Mouse (Mus musculus) neural tube, embryonic 11.5 days (tissue): ENCODE measurements around the gene BC049715. TPM values are rescaled to one million over a fixed set of nuclear protein-coding genes. Genes with fewer than 3 reads are reported as not detected.

Source experiments
- ATAC-seq: fragments of 200-750 bp; cut with Nextera tagmentation; 2 replicates; pipeline ENCODE4 v1.8.0; 2017; ENCODE audit warnings: moderate number of reproducible peaks, mild to moderate bottlenecking, moderate TSS enrichment, moderate library complexity; ENCODE audit not compliant: insufficient read depth, low FRiP score, low TSS enrichment
- DNase-seq: peaks from one replicate; pipeline ENCODE4 v3.0.0-alpha.2; 2015; ENCODE audit warnings: low spot score
- H3K27ac ChIP-seq: fragments of 300-500 bp; sonication (generic); 2 replicates; pipeline ENCODE4 v1.5.1; 2014; ENCODE audit warnings: low read depth, mild to moderate bottlenecking, low read length
- H3K27me3 ChIP-seq: fragments of 300-500 bp; sonication (generic); 2 replicates; pipeline ENCODE4 v1.6.1; 2014; ENCODE audit warnings: mild to moderate bottlenecking, low read length, mixed read lengths; ENCODE audit not compliant: control insufficient read depth, insufficient read depth
- H3K36me3 ChIP-seq: fragments of 300-500 bp; sonication (generic); 2 replicates; pipeline ENCODE4 v1.6.1; 2014; ENCODE audit warnings: mild to moderate bottlenecking, low read length, moderate library complexity, mixed read lengths; ENCODE audit not compliant: control insufficient read depth, insufficient read depth
- H3K4me1 ChIP-seq: fragments of 300-500 bp; sonication (generic); 2 replicates; pipeline ENCODE4 v1.6.1; 2014; ENCODE audit warnings: low read length, mixed read lengths; ENCODE audit not compliant: control insufficient read depth, insufficient read depth
- H3K4me2 ChIP-seq: fragments of 300-500 bp; sonication (generic); 2 replicates; pipeline ENCODE4 v1.6.1; 2014; ENCODE audit warnings: low read depth, mild to moderate bottlenecking, moderate library complexity
- H3K4me3 ChIP-seq: fragments of 300-500 bp; sonication (generic); 2 replicates; pipeline ENCODE4 v1.5.1; 2014; ENCODE audit warnings: low read depth, low read length
- H3K9ac ChIP-seq: fragments of 300-500 bp; sonication (generic); 2 replicates; pipeline ENCODE4 v1.6.1; 2014; ENCODE audit warnings: mild to moderate bottlenecking, low read length
- H3K9me3 ChIP-seq: fragments of 300-500 bp; sonication (generic); 2 replicates; pipeline ENCODE4 v1.6.1; 2016; ENCODE audit warnings: low read length; ENCODE audit not compliant: control insufficient read depth
- WGBS: fragments of 180-500 bp; shearing (Covaris S2); extraction: QIAGEN DNeasy Blood & Tissue Kit; methylation state at CpG from one replicate; pipeline ENCODE4 v1.1.7; 2014; 5-methylcytosine and 5-hydroxymethylcytosine counted together
- polyA plus RNA-seq: library from polyadenylated mRNA; unstranded; fragments of >200 nt; fragmentation: Nextera tagmentation; extraction: Ambion mirVana; gene quantifications from 2 replicates; pipeline ENCODE4 v1.2.1, GENCODE M21; 2014

Gene BC049715
- polyA plus RNA-seq, 1 experiment from 2014 or later = 0.94 TPM

DNA sequence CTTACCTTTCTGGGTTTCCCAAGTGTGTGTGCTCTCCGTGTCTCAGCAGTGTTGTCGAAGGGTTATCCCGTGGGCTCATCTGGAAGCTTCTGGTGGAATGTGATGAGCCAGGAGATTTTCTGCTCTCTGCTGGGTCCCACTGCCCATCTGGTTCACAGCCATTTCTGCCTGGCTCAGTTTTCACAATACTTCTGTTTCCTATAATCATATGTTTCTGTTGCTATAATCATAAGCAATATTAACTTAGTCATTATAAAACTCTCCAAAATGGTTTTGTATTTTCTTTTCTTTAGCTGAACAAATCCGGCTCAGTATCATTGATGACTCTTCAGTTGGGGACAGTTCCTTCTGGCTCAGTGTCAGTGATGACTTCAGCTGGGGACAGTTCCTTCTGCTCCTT lies 7.9 kb downstream of the BC049715 start, which contains the start of gene Smco3:
TSS of gene Smco3 (minus strand) at position 101 of the 400 bp plus-strand sequence.
- WGBS = 53% methylated on average over 4 of the region's 4 CpGs
- H3K4me1 ChIP-seq = no peaks in the 10 kb centered on the region
- no peak within 1 kb of the TSS for H3K4me2 ChIP-seq
- H3K9me3 ChIP-seq = no peaks in the 10 kb centered on the region
- no peak for ATAC-seq
- no peak within 1 kb of the TSS for H3K4me3 ChIP-seq
- H3K9ac ChIP-seq = no peak within 1 kb of the TSS
- H3K27ac ChIP-seq = no peak within 1 kb of the TSS
- no peaks in the 10 kb centered on the region for H3K36me3 ChIP-seq
- no peak for DNase-seq
- no peaks in the 10 kb centered on the region; the same call in 1 of the 2 replicates for H3K27me3 ChIP-seq

DNA sequence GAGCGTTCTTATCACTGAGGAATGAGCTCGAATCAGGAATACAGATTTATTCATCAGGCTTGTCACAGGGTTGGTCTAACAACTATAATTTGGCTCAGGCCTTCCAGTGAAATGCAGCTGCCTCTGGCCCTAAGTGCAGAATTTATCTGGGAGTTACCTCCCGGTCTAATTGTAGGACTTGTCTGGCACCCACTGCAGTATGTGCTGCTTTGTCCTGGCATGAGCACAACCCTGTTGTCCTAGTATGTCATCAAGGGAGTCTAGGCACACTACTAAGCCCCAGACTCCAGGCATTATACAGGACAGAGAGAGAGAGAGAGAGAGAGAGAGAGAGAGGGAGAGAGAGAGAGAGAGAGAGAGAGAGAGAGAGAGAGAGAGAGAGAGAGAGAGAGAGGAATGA lies 9.9 kb downstream of the BC049715 start:
- no peaks in the 10 kb centered on the region; the same call in 1 of the 2 replicates for H3K27me3 ChIP-seq
- no peak overlapping the region for H3K4me3 ChIP-seq
- no peak overlapping the region for H3K9ac ChIP-seq
- no peaks in the 10 kb centered on the region for H3K4me1 ChIP-seq
- H3K27ac ChIP-seq = no peak overlapping the region
- H3K36me3 ChIP-seq = no peaks in the 10 kb centered on the region
- 90% methylated on average over 3 of the region's 3 CpGs for WGBS
- DNase-seq (no peak), ATAC-seq (no peak)
- H3K4me2 ChIP-seq = no peak overlapping the region
- no peaks in the 10 kb centered on the region for H3K9me3 ChIP-seq

- Histone ChIP-seq H3K36me3 (no peaks in the 10 kb centered on the region), H3K4me1 (no peaks in the 10 kb centered on the region), H3K27me3 (no peaks in the 10 kb centered on the region), H3K9me3 (no peaks in the 10 kb centered on the region), H3K4me2 (no peak overlapping the region), H3K4me3 (no peak overlapping the region), H3K9ac (no peak overlapping the region), H3K27ac (no peak overlapping the region)
- WGBS = 63% methylated on average over 2 of the region's 2 CpGs
- ATAC-seq (no peak), DNase-seq (no peak)
Observed at GRCm38 (mm10) chr6:136844903-136845302, 17.5 kb downstream of the BC049715 start.

DNA sequence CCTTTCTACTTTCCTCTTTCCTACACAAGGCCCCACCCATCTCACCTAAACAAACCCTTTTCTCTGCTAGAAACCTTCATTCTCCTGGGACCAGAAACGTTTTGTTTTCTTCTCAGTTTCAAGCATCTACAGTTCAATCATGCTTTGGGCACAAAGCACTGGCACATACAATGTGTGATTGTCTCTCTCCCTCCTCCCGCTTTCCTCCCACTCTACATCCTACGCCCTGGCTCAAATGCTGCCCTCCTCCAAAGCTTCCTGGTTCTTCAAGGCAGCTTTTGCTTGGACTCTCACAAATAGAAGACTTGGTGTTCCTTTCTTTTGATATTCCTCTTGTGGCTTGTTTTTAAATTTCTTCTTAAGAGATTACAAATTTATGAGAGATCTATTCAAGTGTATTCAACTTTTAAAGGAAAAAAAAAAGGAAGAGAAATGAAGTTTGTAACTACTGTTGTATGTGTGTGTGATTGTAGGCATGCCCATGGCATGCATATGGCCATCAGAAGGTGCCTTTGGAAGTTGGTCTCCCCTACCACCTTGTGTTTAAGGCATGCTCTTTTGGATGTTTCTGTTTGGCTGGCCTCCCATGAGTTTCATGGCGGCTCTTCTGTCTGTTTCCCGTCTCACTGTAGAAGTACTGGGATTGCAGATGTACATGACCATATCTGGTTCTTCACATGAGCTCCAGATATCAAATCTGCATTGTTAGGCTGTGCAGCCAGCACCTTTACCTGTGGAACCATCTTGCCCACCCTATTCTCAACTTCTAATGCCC lies 18.5 kb downstream of the BC049715 start:
- DNase-seq (no peak), ATAC-seq (no peak)
- H3K27me3 ChIP-seq = no peaks in the 10 kb centered on the region
- H3K4me2 ChIP-seq = no peak overlapping the region
- WGBS = 76% methylated on average over 5 of the region's 5 CpGs
- no peak overlapping the region for H3K9ac ChIP-seq
- no peaks in the 10 kb centered on the region for H3K4me1 ChIP-seq
- H3K36me3 ChIP-seq = no peaks in the 10 kb centered on the region
- no peak overlapping the region for H3K4me3 ChIP-seq
- no peaks in the 10 kb centered on the region for H3K9me3 ChIP-seq
- no peak overlapping the region for H3K27ac ChIP-seq

- H3K9me3 ChIP-seq = no peaks in the 10 kb centered on the region
- no peaks in the 10 kb centered on the region for H3K36me3 ChIP-seq
- no peaks in the 10 kb centered on the region for H3K4me1 ChIP-seq
- WGBS = 92% methylated on average over 3 of the region's 3 CpGs
- ATAC-seq = no peak
- H3K27ac ChIP-seq = no peak overlapping the region
- H3K27me3 ChIP-seq = no peaks in the 10 kb centered on the region
- no peak overlapping the region for H3K4me2 ChIP-seq
- no peak overlapping the region for H3K9ac ChIP-seq
- no peak overlapping the region for H3K4me3 ChIP-seq
- DNase-seq = no peak
Observed at GRCm38 (mm10) chr6:136847267-136847666, 19.8 kb downstream of the BC049715 start.

- no peaks in the 10 kb centered on the region for H3K9me3 ChIP-seq
- H3K4me1 ChIP-seq = no peaks in the 10 kb centered on the region
- 23% methylated on average over 2 of the region's 2 CpGs for WGBS
- no peaks in the 10 kb centered on the region for H3K36me3 ChIP-seq
- no peaks in the 10 kb centered on the region for H3K27me3 ChIP-seq
- no peak overlapping the region for H3K4me2 ChIP-seq
- H3K4me3 ChIP-seq = no peak overlapping the region
- no peak overlapping the region for H3K27ac ChIP-seq
- peak; percentile 50 for DNase-seq
- H3K9ac ChIP-seq = no peak overlapping the region
- ATAC-seq = no peak
Observed at GRCm38 (mm10) chr6:136847790-136848189, 20.4 kb downstream of the BC049715 start.

- Histone ChIP-seq H3K9me3 (no peaks in the 10 kb centered on the region), H3K27ac (no peak overlapping the region), H3K4me3 (no peak overlapping the region), H3K4me2 (no peak overlapping the region), H3K27me3 (no peaks in the 10 kb centered on the region), H3K9ac (no peak overlapping the region), H3K36me3 (no peaks in the 10 kb centered on the region), H3K4me1 (no peaks in the 10 kb centered on the region)
- DNase-seq = no peak
- ATAC-seq = no peak
- 95% methylated on average over 8 of the region's 8 CpGs for WGBS
Observed at GRCm38 (mm10) chr6:136848399-136848798, 21.0 kb downstream of the BC049715 start.

DNA sequence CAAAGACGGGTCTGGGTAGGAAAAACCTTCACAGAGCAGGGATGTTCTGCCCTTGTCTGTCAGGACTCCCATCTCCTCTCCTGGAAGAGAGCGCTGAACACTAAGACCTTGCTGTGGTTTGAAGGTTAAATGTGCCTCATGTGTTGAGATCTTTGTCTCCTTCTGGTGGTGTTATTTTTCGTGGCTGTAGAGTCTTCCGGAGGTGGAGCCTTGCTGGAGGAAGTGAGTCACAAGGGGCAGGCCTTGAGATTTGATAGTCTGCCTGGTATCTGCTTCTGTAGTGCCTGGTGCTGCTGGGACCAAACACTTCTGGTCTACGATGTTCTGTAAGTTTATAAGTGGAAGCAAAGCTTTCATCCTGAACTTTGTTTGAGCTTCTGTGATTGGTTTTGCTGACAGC lies 21.5 kb downstream of the BC049715 start:
- no peak for ATAC-seq
- no peak overlapping the region for H3K9ac ChIP-seq

DNA sequence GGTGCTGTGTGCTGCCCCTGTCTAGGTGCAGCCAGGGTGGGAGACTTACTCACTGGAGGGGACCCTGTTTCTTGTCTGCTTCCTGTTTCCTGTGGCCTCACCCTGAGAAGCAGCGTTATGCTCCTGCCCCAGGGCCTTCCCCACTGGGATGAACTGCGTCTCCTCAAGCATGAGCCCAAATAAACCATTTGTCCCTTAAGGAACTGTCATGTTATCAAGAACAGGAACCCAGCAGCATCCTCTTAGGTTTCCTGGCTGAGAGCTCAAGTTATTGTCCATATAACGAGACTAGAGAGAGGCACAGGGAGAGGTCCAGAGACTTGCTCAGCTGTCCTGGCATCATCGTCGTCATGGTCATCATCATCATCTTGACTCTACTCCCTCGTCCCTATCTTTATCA lies 22.8 kb downstream of the BC049715 start:
- ATAC-seq (no peak), DNase-seq (no peak)
- H3K4me1 ChIP-seq = no peaks in the 10 kb centered on the region
- H3K27ac ChIP-seq = no peak overlapping the region
- WGBS = 82% methylated on average over 6 of the region's 6 CpGs
- H3K36me3 ChIP-seq = no peaks in the 10 kb centered on the region
- H3K4me3 ChIP-seq = no peak overlapping the region
- no peak overlapping the region for H3K4me2 ChIP-seq
- H3K9me3 ChIP-seq = no peaks in the 10 kb centered on the region
- no peak overlapping the region for H3K9ac ChIP-seq
- no peaks in the 10 kb centered on the region for H3K27me3 ChIP-seq

More for the DNA sequence above, 21.5 kb downstream of the BC049715 start:
- no peak for DNase-seq
- Histone ChIP-seq H3K4me1 (no peaks in the 10 kb centered on the region), H3K36me3 (no peaks in the 10 kb centered on the region), H3K9me3 (no peaks in the 10 kb centered on the region), H3K27me3 (no peaks in the 10 kb centered on the region), H3K4me3 (no peak overlapping the region), H3K27ac (no peak overlapping the region), H3K4me2 (no peak overlapping the region)
- 90% methylated on average over 5 of the region's 5 CpGs for WGBS
